Mouse (Mus musculus): Measurements from ENCODE around the gene Rbm8a2.
"Not testable (repeated sequence)": the region's sequence is repeated elsewhere in the genome, so short reads cannot be mapped to it uniquely, and the experiment has no call there.

Rbm8a2 gene

GRCm38 (mm10) chr1:175979014-175979413 lies at the start of gene Rbm8a2:
Gene Rbm8a2 (minus strand): TSS chr1:175979114.
- DNase-seq (ENCODE audit: low read depth), result not testable (repeated sequence)

GRCm38 (mm10) chr1:176028397-176028796 lies 49.5 kb upstream of the Rbm8a2 start:
- DNase-seq (ENCODE audit: low read depth), result no peak

GRCm38 (mm10) chr1:176024501-176024900 lies 45.6 kb upstream of the Rbm8a2 start:
- no peak for DNase-seq (ENCODE audit: low read depth)

GRCm38 (mm10) chr1:176018523-176018922 lies 39.6 kb upstream of the Rbm8a2 start:
- no peak for DNase-seq (ENCODE audit: low read depth)

- DNase-seq (ENCODE audit: low read depth), result no peak
These were observed 37.2 kb upstream of the Rbm8a2 start for GRCm38 (mm10) chr1:176016076-176016475.

GRCm38 (mm10) chr1:176013497-176014268 lies 34.8 kb upstream of the Rbm8a2 start:
- DNase-seq (ENCODE audit: low read depth), result no peak

- DNase-seq (ENCODE audit: low read depth), result no peak
These were observed 32.6 kb upstream of the Rbm8a2 start for GRCm38 (mm10) chr1:176011535-176011934.

GRCm38 (mm10) chr1:176011072-176011471 lies 32.2 kb upstream of the Rbm8a2 start:
- no peak for DNase-seq (ENCODE audit: low read depth)

GRCm38 (mm10) chr1:176008411-176008810 lies 29.5 kb upstream of the Rbm8a2 start:
- no peak for DNase-seq (ENCODE audit: low read depth)

GRCm38 (mm10) chr1:176000599-176000998 lies 21.7 kb upstream of the Rbm8a2 start:
- DNase-seq (ENCODE audit: low read depth), result no peak

GRCm38 (mm10) chr1:175997076-175997651 lies 18.2 kb upstream of the Rbm8a2 start:
- DNase-seq (ENCODE audit: low read depth), result no peak

- DNase-seq (ENCODE audit: low read depth), result no peak
These were observed 10.0 kb upstream of the Rbm8a2 start for GRCm38 (mm10) chr1:175988912-175989311.

GRCm38 (mm10) chr1:175988448-175988847 lies 9.5 kb upstream of the Rbm8a2 start:
- DNase-seq (ENCODE audit: low read depth), result no peak

GRCm38 (mm10) chr1:175970710-175971109 lies 8.2 kb downstream of the Rbm8a2 start:
- no peak for DNase-seq (ENCODE audit: low read depth)

- no peak for DNase-seq (ENCODE audit: low read depth)
These were observed 11.7 kb downstream of the Rbm8a2 start for GRCm38 (mm10) chr1:175967004-175967745.

GRCm38 (mm10) chr1:175961786-175962185 lies 17.1 kb downstream of the Rbm8a2 start:
- no peak for DNase-seq (ENCODE audit: low read depth)

GRCm38 (mm10) chr1:175950851-175951250 lies 28.1 kb downstream of the Rbm8a2 start:
- no peak for DNase-seq (ENCODE audit: low read depth)

GRCm38 (mm10) chr1:175950421-175950820 lies 28.5 kb downstream of the Rbm8a2 start:
- no peak for DNase-seq (ENCODE audit: low read depth)

- no peak for DNase-seq (ENCODE audit: low read depth)
These were observed 32.1 kb downstream of the Rbm8a2 start for GRCm38 (mm10) chr1:175946718-175947315.

GRCm38 (mm10) chr1:175943168-175943567 lies 35.7 kb downstream of the Rbm8a2 start:
- no peak for DNase-seq (ENCODE audit: low read depth)

GRCm38 (mm10) chr1:175938731-175939130 lies 40.2 kb downstream of the Rbm8a2 start:
- no peak for DNase-seq (ENCODE audit: low read depth)

- DNase-seq (ENCODE audit: low read depth), result peak; percentile 56
These were observed 42.6 kb downstream of the Rbm8a2 start for GRCm38 (mm10) chr1:175936282-175936737.

Data from c-Kit-positive CD71-negative TER-119-negative erythroid progenitor cells, embryonic 14.5 days (primary cell).